Mouse (Mus musculus) kidney, embryonic 14.5 days (tissue): ENCODE data around the gene Sash1. TPM values are rescaled to one million over a fixed set of nuclear protein-coding genes. Genes with fewer than 3 reads are reported as not detected.

Experiments used
- ATAC-seq: fragments of 200-750 bp; cut with Nextera tagmentation; 2 replicates; pipeline ENCODE4 v1.8.0; 2017; ENCODE audit warnings: moderate number of reproducible peaks, mild to moderate bottlenecking, moderate TSS enrichment, moderate library complexity; ENCODE audit not compliant: low FRiP score, low TSS enrichment
- H3K27ac ChIP-seq: fragments of 300-500 bp; sonication (generic); 2 replicates; pipeline ENCODE4 v1.5.1; 2014; ENCODE audit warnings: low read depth, mild to moderate bottlenecking, low read length, moderate library complexity, mixed read lengths
- H3K27me3 ChIP-seq: fragments of 300-500 bp; sonication (generic); 2 replicates; pipeline ENCODE4 v1.6.1; 2014; ENCODE audit warnings: mild to moderate bottlenecking, low read length; ENCODE audit not compliant: control insufficient read depth, insufficient read depth
- H3K36me3 ChIP-seq: fragments of 300-500 bp; sonication (generic); 2 replicates; pipeline ENCODE4 v1.6.1; 2014; ENCODE audit warnings: low read length, mixed read lengths; ENCODE audit not compliant: control insufficient read depth, insufficient read depth
- H3K4me1 ChIP-seq: fragments of 300-500 bp; sonication (generic); 2 replicates; pipeline ENCODE4 v1.6.1; 2014; ENCODE audit warnings: low read length, mixed read lengths; ENCODE audit not compliant: control insufficient read depth, insufficient read depth
- H3K4me2 ChIP-seq: fragments of 300-500 bp; sonication (generic); replicated peaks from 2 replicates; pipeline ENCODE4 v1.6.1; 2014; ENCODE audit warnings: low read depth, mild to moderate bottlenecking, low read length
- H3K4me3 ChIP-seq: fragments of 300-500 bp; sonication (generic); 2 replicates; pipeline ENCODE4 v1.5.1; 2014; ENCODE audit warnings: mild to moderate bottlenecking, low read length
- H3K9ac ChIP-seq: fragments of 300-500 bp; sonication (generic); 2 replicates; pipeline ENCODE4 v1.6.1; 2014; ENCODE audit warnings: low read depth, mild to moderate bottlenecking, low read length, moderate library complexity
- H3K9me3 ChIP-seq: fragments of 300-500 bp; sonication (generic); 2 replicates; pipeline ENCODE4 v1.6.1; 2016; ENCODE audit warnings: low read length; ENCODE audit not compliant: control insufficient read depth
- WGBS: fragments of 180-500 bp; shearing (Covaris S2); extraction: QIAGEN DNeasy Blood & Tissue Kit; methylation state at CpG from one replicate; pipeline ENCODE4 v1.1.7; 2014; 5-methylcytosine and 5-hydroxymethylcytosine counted together
- polyA plus RNA-seq: library from polyadenylated mRNA; unstranded; fragments of >200 nt; fragmentation: Nextera tagmentation; extraction: Ambion mirVana; gene quantifications from 2 replicates; pipeline ENCODE4 v1.2.1, GENCODE M21; 2014

Gene Sash1
- polyA plus RNA-seq = 5.5 and 6.5 TPM in 2 replicates

DNA sequence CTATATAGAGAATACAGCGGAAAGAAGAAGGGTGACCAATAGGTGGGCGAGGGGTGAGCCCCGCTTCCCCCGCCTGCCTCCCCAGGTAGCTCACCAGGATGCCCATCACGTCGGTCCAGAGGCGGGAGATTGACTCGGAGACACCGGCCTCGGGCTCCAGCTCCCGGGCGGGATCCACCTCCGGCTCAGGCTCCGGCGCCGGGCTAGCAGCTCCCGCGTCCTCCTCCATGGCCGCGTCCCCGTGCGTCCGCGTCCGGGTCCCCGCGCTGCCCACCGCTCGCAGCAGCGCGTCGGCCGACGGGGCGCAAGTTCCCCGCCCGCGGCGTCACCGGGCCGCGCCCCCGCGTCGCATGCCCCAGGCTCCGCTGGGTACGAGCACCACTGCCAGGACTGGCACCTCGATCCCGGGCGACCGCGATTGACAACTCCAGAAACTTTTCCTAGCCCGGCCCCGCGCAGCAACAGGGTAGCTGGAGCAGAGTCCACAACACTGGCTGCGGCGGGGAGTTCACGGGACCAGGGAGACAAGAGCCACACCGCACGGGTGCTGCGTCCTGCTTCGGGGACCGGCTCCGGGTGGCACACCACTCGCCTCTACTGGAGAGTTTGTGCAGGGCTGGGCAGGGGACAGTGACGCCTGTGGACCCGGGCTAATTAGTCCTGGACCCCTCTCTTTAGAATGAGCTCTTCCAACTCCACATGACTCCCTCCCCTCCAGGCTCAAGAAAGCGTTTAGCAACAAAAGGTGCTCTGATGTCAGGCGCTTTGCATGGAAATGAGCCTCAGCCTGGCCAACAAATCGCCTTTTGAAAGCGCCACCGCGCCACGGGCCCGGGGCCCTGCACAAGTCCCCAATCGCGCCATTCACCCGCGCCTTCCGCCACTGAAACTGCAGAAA is at the start of gene Sash1:
Gene Sash1 (minus strand): TSS at position 441 of the 898 bp plus-strand sequence.
- H3K4me3 ChIP-seq = peak within 1 kb of the TSS; percentile 85
- H3K9ac ChIP-seq = peak within 1 kb of the TSS; percentile 84
- H3K4me1 ChIP-seq = peaks cover 17% of the 10 kb centered on the region
- H3K27me3 ChIP-seq = no peaks in the 10 kb centered on the region
- ATAC-seq = peak; percentile 93
- peak within 1 kb of the TSS; percentile 95 for H3K27ac ChIP-seq
- H3K36me3 ChIP-seq = no peaks in the 10 kb centered on the region
- H3K9me3 ChIP-seq = no peaks in the 10 kb centered on the region
- under 1% methylated on average over 80 of the region's 80 CpGs for WGBS
- H3K4me2 ChIP-seq = peak within 1 kb of the TSS; percentile 70

DNA sequence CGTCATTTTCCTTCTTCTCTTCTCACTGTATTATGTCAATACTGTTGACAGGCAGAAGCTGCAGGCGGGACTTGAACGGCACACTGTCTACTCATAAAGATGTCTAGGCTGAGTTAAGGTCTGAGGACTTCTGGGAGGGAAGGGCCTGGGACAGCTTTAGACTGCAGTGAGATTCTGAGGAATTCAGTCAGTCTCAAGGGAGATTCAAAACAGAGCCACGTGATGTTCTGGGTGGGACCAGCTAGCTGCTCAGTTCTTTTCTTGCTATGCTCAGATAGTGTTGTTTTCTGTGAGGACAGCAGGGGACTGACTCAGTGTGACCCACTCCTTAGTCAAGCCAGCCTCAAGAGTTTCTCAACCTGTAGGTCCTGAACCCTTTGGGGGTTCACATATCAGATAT is 49.7 kb upstream of the Sash1 start:
- Histone ChIP-seq H3K9ac (no peak overlapping the region), H3K4me3 (no peak overlapping the region), H3K9me3 (no peaks in the 10 kb centered on the region), H3K36me3 (no peaks in the 10 kb centered on the region), H3K27ac (no peak overlapping the region), H3K4me1 (no peaks in the 10 kb centered on the region; the same call in 1 of the 2 replicates), H3K4me2 (no peak overlapping the region), H3K27me3 (no peaks in the 10 kb centered on the region)
- peak; percentile 76; the same call in 1 of the 2 replicates for ATAC-seq
- 34% methylated on average over 4 of the region's 4 CpGs for WGBS

DNA sequence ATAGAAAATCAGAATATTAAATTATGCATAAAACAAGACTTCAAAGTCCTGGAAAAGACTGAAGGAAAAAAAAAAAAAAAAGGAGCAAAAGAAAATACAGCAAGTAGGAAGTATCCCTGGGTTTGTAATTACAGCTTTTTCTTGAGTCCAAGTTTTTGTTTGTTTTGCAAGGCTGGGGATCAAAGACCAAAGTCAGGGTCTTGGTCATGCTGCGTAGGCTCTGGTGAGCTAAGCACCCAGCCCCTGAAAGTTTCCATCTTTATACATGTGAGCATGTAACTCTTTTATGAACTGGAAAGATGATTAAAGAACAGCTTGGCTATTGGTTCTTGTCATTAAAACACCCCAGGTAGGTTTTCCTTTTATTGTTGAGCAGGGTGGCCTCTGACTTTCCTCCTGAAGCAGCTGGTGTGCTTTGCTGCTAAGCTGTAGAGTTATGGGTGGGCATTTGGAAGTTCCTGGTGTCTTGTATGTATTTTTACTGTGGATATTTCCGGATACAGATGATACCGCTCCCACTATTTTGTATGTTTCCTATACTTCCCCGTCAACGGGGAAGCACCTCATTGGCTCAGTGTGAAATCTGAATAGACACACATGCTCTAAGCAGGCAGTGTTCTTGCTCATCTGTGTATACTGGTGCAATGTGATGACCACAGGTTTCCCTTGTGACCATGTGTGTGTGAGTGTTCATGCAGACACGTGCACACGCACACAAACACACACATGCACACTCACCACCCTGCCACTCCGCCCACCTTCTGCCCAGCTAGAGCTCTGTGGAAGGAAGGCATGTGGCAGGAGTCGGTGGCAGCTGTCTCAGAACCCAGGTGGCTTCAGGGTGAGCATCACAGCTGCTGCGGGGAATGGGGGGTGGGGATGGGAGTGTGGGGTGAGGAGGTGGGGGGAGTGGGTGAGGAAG is 47.8 kb upstream of the Sash1 start:
- no peak overlapping the region for H3K4me3 ChIP-seq
- no peaks in the 10 kb centered on the region; the same call in 1 of the 2 replicates for H3K4me1 ChIP-seq
- peak; percentile 55; the same call in 1 of the 2 replicates for ATAC-seq
- no peaks in the 10 kb centered on the region for H3K9me3 ChIP-seq
- no peak overlapping the region for H3K4me2 ChIP-seq
- H3K27me3 ChIP-seq = no peaks in the 10 kb centered on the region
- H3K27ac ChIP-seq = no peak overlapping the region
- H3K36me3 ChIP-seq = no peaks in the 10 kb centered on the region
- no peak overlapping the region for H3K9ac ChIP-seq
- WGBS = 72% methylated on average over 10 of the region's 10 CpGs

DNA sequence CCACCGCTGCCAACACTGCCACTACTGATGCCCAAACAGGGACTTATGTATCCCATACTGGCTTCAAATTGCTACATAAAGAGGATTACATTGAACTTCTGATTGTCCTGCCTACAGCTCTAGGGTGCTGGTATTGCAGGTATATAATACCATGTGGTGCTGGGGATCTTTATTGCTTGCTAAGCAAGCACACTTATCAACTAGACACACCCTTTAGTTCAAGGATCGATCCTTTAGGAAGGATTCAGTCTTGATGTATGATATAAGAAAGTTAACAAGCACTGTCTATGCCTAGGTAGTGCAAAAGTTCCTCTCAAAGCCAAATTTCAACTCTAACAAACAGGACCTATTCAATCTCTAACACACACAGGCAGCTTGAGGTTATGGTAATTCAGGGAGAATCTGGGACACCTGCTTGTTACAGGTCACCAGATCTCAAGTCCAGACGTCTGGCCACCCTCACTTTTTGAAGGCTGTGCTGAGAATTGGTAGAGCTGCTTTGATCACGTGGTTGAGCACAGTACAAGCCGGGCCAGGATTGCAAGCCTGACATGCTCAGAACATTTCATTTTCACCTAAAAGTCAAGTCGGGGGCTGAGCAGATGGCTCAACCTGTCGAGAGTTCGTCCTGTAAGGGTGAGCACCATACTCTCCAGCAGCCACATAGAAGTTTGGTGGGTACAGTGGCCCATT is 45.8 kb upstream of the Sash1 start:
- H3K4me2 ChIP-seq = no peak overlapping the region
- no peak overlapping the region for H3K27ac ChIP-seq
- no peaks in the 10 kb centered on the region for H3K9me3 ChIP-seq
- ATAC-seq = no peak
- no peak overlapping the region for H3K4me3 ChIP-seq
- H3K4me1 ChIP-seq = no peaks in the 10 kb centered on the region; the same call in 1 of the 2 replicates
- no peaks in the 10 kb centered on the region for H3K36me3 ChIP-seq
- H3K9ac ChIP-seq = no peak overlapping the region
- no peaks in the 10 kb centered on the region for H3K27me3 ChIP-seq
- WGBS = 85% methylated on average over 8 of the region's 8 CpGs

DNA sequence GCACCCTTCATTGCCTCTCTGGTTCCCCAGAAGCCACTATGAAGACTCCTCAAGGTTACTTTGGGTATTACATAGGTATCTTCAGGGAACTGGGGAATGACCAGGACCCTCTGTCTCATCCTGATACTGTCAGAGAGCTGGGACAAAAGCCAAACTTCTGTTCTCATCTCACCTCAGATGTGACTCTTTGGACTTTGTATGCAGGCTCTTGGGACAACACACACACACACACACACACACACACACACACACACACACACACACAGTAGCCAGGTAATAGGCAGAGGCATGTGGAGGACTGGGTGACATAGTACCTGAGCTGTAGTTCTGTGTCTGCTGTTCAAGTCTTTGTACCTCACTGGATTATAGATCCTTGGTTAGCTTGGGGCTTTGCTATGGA is 44.8 kb upstream of the Sash1 start:
- ATAC-seq = no peak
- no peak overlapping the region for H3K4me2 ChIP-seq
- H3K4me1 ChIP-seq = no peaks in the 10 kb centered on the region; the same call in 1 of the 2 replicates
- no peak overlapping the region for H3K9ac ChIP-seq
- no peaks in the 10 kb centered on the region for H3K27me3 ChIP-seq
- H3K27ac ChIP-seq = no peak overlapping the region
- no peak overlapping the region for H3K4me3 ChIP-seq
- no peaks in the 10 kb centered on the region for H3K36me3 ChIP-seq
- no peaks in the 10 kb centered on the region for H3K9me3 ChIP-seq

DNA sequence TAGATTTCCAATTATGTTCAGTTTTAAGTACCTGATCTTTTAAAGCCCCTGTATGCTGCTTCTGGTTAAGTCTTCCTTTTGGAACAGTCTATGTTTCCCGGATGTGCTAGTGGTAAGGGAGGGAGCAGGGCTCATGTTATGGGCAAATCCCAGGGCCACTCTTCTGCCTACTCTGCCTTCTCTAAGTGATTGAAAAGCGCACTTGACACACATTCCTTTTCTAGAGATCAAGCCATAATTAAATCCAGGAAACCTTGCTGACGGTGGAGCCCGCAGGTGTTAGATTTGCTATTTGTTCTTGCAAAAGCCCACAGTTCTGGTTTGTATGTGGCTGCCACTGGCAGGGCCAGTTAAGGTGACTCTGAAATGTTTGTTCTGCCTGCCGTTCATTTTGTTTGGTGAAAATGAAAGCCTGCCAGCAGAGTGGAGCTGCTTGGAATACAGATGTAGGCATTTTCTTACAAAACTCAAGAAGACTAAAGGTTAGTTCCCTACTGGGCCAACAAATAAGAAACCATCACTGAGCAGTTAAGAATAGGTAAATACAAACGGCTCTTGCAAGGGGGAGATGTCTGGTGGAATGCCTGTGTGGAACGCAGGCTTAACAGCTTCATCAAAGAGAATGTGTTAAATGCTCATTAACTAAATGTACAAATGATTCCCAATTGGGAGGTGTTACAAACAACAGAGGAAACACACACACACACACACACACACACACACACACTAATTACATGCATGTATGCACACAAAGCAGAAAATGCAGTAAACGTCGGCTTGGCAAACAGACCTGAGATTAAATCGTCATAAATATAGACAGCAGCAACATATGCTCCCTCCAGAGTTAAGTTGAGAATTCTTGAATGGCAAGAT is 43.1 kb upstream of the Sash1 start:
- H3K4me1 ChIP-seq = no peaks in the 10 kb centered on the region; the same call in 1 of the 2 replicates
- H3K27ac ChIP-seq = no peak overlapping the region
- no peak overlapping the region for H3K4me2 ChIP-seq
- ATAC-seq = no peak
- no peak overlapping the region for H3K4me3 ChIP-seq
- H3K27me3 ChIP-seq = no peaks in the 10 kb centered on the region
- H3K9me3 ChIP-seq = no peaks in the 10 kb centered on the region
- 75% methylated on average over 10 of the region's 10 CpGs for WGBS
- no peak overlapping the region for H3K9ac ChIP-seq
- no peaks in the 10 kb centered on the region for H3K36me3 ChIP-seq

DNA sequence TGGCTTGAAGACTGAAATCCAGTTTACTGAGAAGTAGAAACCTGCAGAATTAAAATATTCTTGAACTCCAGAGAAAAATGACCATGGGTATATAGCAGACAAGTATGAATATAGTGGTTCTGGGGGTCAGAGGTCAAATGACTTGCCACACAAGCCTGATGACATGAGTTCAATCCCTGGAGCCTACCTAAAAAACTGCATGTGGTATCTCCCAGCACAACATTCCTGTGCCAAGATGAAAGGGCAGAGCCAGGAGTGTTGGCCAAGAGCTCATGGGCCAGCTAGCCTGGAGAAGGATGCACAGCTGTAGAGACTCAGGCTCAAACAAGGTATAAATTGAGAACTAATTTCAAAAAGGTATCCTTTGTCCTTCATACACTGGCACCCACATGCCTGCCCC is 42.4 kb upstream of the Sash1 start:
- Histone ChIP-seq H3K9me3 (no peaks in the 10 kb centered on the region), H3K4me1 (no peaks in the 10 kb centered on the region), H3K27me3 (no peaks in the 10 kb centered on the region), H3K36me3 (no peaks in the 10 kb centered on the region), H3K9ac (no peak overlapping the region), H3K4me3 (no peak overlapping the region), H3K27ac (no peak overlapping the region), H3K4me2 (no peak overlapping the region)
- ATAC-seq = no peak

DNA sequence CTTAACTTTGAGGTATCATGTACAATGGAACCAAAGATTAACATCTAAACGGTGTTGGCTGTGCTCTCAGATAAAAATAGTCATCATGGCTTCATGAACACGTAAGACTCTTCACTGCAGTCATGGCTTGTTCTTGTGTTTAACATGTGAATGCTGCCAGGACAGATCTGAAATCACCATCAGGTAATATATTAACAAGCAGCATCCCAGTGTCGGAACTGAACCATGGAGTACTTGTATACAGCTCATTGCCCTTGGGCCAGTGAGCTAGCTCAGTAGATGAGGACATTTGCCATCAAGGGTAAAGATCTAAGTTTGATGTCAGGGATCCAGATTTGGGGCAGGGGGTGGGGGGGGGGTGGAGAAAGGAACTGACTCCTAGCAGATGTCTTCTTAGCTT is 41.0 kb upstream of the Sash1 start:
- Histone ChIP-seq H3K4me2 (no peak overlapping the region), H3K27me3 (no peaks in the 10 kb centered on the region), H3K9me3 (no peaks in the 10 kb centered on the region), H3K27ac (no peak overlapping the region), H3K9ac (no peak overlapping the region), H3K4me3 (no peak overlapping the region), H3K4me1 (no peaks in the 10 kb centered on the region), H3K36me3 (no peaks in the 10 kb centered on the region)
- ATAC-seq = no peak
- WGBS = 81% methylated on average over 3 of the region's 3 CpGs
